Mouse (Mus musculus) cerebellum, postnatal 4 days (tissue): ENCODE measurements around the gene Synrg.

Experiments
- DNase-seq, 2 experiments: peaks; one replicate each; pipeline ENCODE4 v3.0.0; 2022; ENCODE audit warnings: low spot score in 2 of 2, mixed read lengths in 1 of 2

Gene Synrg

DNA sequence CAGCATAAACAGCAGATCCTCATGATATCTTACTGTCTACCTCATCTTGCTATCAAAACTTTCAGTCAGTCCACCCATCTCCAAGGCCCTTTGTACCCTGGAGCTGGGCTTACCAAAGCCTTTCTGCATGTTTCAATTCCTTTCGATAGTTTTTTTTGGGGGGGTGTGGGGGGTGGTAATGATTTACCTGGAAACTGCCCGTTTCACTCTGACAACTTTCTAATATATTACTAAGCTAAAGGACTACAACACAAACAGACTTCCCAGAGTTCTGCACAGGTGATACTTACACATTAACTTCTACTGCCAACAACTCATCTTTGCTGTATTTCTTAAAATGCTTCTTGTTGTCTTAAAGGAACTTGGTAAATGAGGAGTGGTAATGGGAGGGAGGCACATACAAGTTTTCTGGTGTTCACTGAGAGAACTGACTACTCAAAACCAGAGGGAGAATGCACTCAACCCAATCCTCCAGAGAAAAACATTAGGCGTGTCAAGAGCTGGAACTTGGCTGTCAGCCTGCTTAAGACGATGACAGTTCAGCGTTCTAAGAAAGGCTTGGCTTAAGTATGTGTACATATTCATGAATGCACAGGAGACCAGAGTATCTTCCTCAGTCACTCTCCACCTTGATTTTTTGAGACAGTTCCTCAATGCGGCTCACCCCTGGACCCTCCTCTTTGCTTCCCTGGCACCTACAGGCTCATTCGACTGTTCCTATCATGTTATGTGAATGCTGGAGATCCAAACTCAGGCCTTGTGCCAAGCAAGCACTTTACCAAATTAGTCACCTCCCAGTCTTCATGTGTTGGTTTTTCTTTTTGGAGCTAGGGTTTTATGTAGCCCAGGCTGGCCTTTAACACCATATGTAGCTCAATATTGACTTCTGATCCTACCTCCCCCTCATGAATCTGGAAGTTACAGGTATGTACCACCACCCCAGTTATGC, 109.9 kb downstream of the Synrg start:
- no peak for DNase-seq

DNA sequence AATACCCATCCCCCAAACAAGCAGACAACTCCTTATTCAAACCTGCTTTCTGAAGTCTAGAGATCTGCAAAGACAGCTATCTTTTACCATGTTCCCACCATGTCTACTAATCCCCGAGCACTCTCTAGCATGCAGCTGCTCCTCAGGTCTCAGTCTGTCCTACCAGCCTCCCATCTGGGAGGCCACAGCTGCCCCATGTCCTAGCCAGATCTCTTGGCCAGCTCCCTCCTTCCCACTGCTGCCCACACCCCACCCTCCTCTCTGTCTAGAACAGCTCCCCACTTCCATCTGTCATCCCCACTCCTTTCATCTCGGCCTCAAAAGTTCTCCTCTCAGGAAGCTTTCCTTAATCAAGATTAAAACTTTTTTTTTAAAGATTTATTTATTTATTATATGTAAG, 112.8 kb downstream of the Synrg start:
- DNase-seq = no peak

DNA sequence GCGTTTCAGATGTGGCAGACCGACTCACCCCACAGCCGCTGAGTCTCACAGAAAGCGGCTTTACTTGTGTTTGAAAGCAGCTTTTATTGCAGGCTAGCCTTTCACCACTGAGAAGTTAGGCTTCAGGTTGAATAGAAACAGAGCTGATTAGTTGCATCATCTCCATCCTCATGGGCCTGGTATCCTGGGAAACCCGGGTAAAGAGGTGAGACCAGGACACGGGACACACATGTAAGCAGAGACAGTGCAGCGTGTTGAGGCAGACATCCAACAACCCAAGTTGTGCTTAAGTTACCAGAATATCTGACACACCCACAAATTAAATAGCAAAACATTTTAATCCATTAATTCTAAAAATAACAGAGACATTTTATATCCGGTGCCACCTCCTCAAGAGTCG, 114.4 kb downstream of the Synrg start:
- no peak for DNase-seq

DNA sequence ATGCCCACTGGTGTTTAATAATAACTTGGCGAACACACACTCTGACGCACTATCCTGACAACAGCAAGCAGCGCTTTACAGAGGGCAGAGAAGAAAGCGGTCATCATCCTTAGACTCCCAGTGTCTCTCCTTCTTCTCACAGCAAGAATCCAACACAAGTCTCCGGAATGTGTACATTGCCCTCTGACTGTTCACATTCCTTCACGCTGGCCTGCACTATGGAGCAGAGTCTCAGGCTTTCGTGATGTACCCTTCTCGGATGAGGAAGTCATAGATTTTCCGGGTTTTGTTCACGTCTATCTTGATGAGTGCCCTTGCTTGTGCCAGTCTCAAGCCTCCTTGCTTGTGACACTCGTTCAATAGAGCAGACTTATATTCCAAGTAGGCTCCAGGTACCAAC, 115.1 kb downstream of the Synrg start:
- no peak for DNase-seq

DNA sequence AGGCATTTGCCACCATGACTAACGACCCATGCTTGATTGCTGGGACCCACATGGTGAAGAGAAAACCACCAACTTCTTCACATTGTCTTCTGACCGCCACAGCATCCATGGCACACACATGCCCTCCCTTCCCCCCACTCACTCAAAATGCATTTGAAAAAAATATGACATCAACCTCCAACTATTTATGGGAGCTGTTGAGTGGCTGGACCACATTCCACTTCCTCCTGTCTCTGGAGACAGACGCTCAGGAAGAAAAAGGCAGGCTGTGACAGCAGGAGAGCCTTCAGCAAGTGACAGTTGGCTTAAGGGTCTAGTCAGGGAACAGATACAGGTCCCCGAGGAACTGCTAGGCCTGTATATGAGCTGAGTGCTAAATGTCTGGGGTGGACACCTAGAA, 115.7 kb downstream of the Synrg start:
- DNase-seq = no peak

DNA sequence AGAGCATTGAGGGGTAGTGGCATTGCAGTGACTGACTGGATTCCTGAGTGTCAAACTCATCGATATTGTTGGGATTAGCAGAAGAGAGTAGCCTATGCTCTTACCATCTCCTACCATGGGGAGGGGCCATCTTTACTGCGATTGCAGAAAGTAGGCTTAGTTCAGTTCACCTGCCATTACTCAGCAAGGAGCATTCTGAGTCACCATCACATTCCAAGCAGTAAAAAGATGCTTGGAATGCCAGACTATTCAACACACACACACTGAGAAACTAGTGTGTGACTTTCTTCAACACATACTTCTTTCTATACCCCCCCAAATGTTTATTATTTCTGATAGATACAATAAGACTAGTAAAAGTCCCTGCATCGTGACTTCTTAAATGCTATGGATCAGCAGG, 116.1 kb downstream of the Synrg start:
- no peak for DNase-seq

DNA sequence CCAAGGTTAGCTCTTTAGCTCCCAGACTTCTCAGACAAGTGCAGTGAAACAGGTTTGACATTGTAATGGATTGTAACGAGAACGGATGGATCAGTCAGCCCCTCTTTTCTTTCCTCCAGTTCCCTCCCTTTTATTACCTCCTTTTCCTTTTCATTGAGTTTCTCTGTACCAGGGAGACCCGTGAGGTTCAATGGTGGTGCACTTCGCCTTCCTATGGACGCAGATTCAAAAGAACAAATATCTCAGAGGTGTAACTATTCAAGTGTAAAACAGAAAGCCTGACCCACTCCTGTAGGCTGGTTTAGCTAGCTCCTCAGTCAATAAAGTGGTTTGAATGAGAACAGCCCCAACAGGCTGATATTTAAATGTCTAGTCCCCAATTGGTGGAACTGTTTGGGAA, 117.7 kb downstream of the Synrg start:
- DNase-seq = no peak

DNA sequence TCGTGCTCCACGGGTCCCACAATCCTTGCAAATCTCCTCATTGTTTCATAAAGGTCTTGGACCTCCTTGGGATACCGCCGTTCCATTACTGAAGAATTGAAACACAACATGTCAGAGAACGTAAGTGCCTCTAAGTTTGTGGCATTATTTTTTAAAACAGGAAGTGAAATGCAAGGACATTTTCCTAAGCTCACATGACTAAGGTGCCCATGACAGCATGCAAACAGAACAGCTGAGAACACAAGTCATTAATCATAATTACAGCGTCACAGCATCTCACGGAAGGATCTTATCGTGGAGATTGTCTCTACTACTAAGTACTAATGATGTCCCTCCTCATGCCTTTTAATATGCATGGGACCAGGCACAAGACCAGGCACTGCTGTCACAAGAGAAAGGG, 126.3 kb downstream of the Synrg start:
- no peak for DNase-seq
